Mouse (Mus musculus) bone marrow macrophage, adult 2 months (primary cell): ENCODE data around the gene Prkaa1. TPM values are rescaled to one million over a fixed set of nuclear protein-coding genes. Genes with fewer than 3 reads are reported as not detected.
"Not testable (repeated sequence)": the region's sequence is repeated elsewhere in the genome, so short reads cannot be mapped to it uniquely, and the experiment has no call there.

Source experiments
- H3K27ac ChIP-seq: 2 replicates; pipeline ENCODE4 v1.5.1; 2012; ENCODE audit warnings: low read depth, low read length; ENCODE audit not compliant: insufficient read depth
- H3K4me1 ChIP-seq: 2 replicates; pipeline ENCODE4 v1.6.1; 2012; ENCODE audit warnings: low read length; ENCODE audit not compliant: control insufficient read depth, insufficient read depth
- H3K4me3 ChIP-seq: 2 replicates; pipeline ENCODE4 v1.5.1; 2012; ENCODE audit warnings: mild to moderate bottlenecking, low read length, moderate library complexity; ENCODE audit not compliant: insufficient read depth
- CTCF ChIP-seq: IDR thresholded peaks from 2 replicates; pipeline ENCODE4 v1.5.1; 2012; ENCODE audit warnings: low read depth, mild to moderate bottlenecking, low read length, moderate library complexity
- POLR2A ChIP-seq: IDR thresholded peaks from 2 replicates; pipeline ENCODE4 v1.6.1; 2012; ENCODE audit warnings: mild to moderate bottlenecking, low read depth, low read length, borderline replicate concordance
- polyA plus RNA-seq: library from polyadenylated mRNA; stranded (reverse); fragments of >200 nt; gene quantifications from 2 replicates; pipeline ENCODE4 v1.2.4, GENCODE M21; 2012; ENCODE audit not compliant: missing spikeins, insufficient read depth, insufficient read length

Gene Prkaa1
- polyA plus RNA-seq, 1 experiment = 31.6 TPM

GRCm38 (mm10) chr15:5129111-5129805, 14.4 kb upstream of the Prkaa1 start:
- H3K4me3 ChIP-seq = no peak overlapping the region
- no peak for TF ChIP-seq CTCF
- H3K27ac ChIP-seq = no peak overlapping the region
- H3K4me1 ChIP-seq = peaks cover 26% of the 10 kb centered on the region

- H3K4me3 ChIP-seq, H3K27ac ChIP-seq: not testable (repeated sequence)
- H3K4me1 ChIP-seq = peaks cover 37% of the 10 kb centered on the region
Measured at GRCm38 (mm10) chr15:5130887-5131668, 12.6 kb upstream of the Prkaa1 start.

- H3K4me1 ChIP-seq = peaks cover 27% of the 10 kb centered on the region
- H3K4me3 ChIP-seq = no peak overlapping the region
- TF ChIP-seq POLR2A (no peak), CTCF (no peak)
- H3K27ac ChIP-seq = peak overlapping the region; percentile 52; the same call in 1 of the 2 replicates
Measured at GRCm38 (mm10) chr15:5133301-5133700, 10.4 kb upstream of the Prkaa1 start.

- Histone ChIP-seq H3K4me3 (no peak overlapping the region), H3K4me1 (peaks cover 26% of the 10 kb centered on the region), H3K27ac (no peak overlapping the region)
- TF ChIP-seq CTCF = no peak
- TF ChIP-seq POLR2A = no peak
Measured at GRCm38 (mm10) chr15:5134179-5134578, 9.5 kb upstream of the Prkaa1 start.

GRCm38 (mm10) chr15:5134945-5135483, 8.6 kb upstream of the Prkaa1 start:
- H3K27ac ChIP-seq = no peak overlapping the region
- H3K4me1 ChIP-seq = peaks cover 21% of the 10 kb centered on the region
- TF ChIP-seq POLR2A (no peak), CTCF (no peak)
- no peak overlapping the region for H3K4me3 ChIP-seq

- no peak overlapping the region for H3K27ac ChIP-seq
- peaks cover 26% of the 10 kb centered on the region for H3K4me1 ChIP-seq
- TF ChIP-seq CTCF (no peak), POLR2A (no peak)
- H3K4me3 ChIP-seq = no peak overlapping the region
Measured at GRCm38 (mm10) chr15:5138021-5138856, 5.4 kb upstream of the Prkaa1 start.

GRCm38 (mm10) chr15:5139366-5139765, 4.3 kb upstream of the Prkaa1 start:
- Histone ChIP-seq H3K4me3 (no peak overlapping the region), H3K27ac (no peak overlapping the region), H3K4me1 (peaks cover 19% of the 10 kb centered on the region)
- no peak for TF ChIP-seq POLR2A
- TF ChIP-seq CTCF = no peak

- Histone ChIP-seq H3K27ac (no peak overlapping the region), H3K4me1 (peaks cover 15% of the 10 kb centered on the region), H3K4me3 (no peak overlapping the region)
- no peak for TF ChIP-seq CTCF
- TF ChIP-seq POLR2A = no peak
Measured at GRCm38 (mm10) chr15:5139863-5140262, 3.8 kb upstream of the Prkaa1 start.

- Histone ChIP-seq H3K4me1 (peaks cover 16% of the 10 kb centered on the region), H3K4me3 (no peak overlapping the region), H3K27ac (no peak overlapping the region)
- TF ChIP-seq POLR2A (no peak), CTCF (no peak)
Measured at GRCm38 (mm10) chr15:5140357-5140756, 3.3 kb upstream of the Prkaa1 start.

GRCm38 (mm10) chr15:5142047-5142446, 1.6 kb upstream of the Prkaa1 start:
- Histone ChIP-seq H3K4me3 (no peak overlapping the region), H3K4me1 (peaks cover 14% of the 10 kb centered on the region), H3K27ac (no peak overlapping the region)
- no peak for TF ChIP-seq CTCF
- no peak for TF ChIP-seq POLR2A
